In genomic region chr12:117700927-117701326, GRCm38 (mm10) we compare ENCODE assay signal across 27 mouse cellular contexts.
"Had no signal": no experiment of that assay in that cellular context is flagged by ENCODE, and none has a peak within 500 bp of the region (broad histone marks: within the 10 kb centered on the region; RNA-seq: fewer than 3 reads in every experiment).

No protein-coding gene starts in this region.

- H3K36me3 ChIP-seq: embryonic facial prominence, embryonic 10.5 days; embryonic facial prominence, embryonic 12.5 days; embryonic facial prominence, embryonic 13.5 days; embryonic facial prominence, embryonic 15.5 days; forebrain, embryonic 10.5 days; forebrain, embryonic 12.5 days; forebrain, embryonic 15.5 days had no signal

- ATAC-seq: forebrain, embryonic 13.5 days; forebrain, embryonic 14.5 days had no signal

- H3K27me3 ChIP-seq: embryonic facial prominence, embryonic 12.5 days; embryonic facial prominence, embryonic 13.5 days; embryonic facial prominence, embryonic 15.5 days; forebrain, embryonic 12.5 days; forebrain, embryonic 13.5 days; forebrain, embryonic 15.5 days had no signal

- H3K27ac ChIP-seq: embryonic facial prominence, embryonic 10.5 days; embryonic facial prominence, embryonic 12.5 days; embryonic facial prominence, embryonic 13.5 days; embryonic facial prominence, embryonic 15.5 days; forebrain, embryonic 10.5 days; forebrain, embryonic 12.5 days; forebrain, embryonic 13.5 days; forebrain, embryonic 15.5 days; gastrocnemius, adult 2 months had no signal

- H3K4me3 ChIP-seq: embryonic facial prominence, embryonic 10.5 days; embryonic facial prominence, embryonic 12.5 days; embryonic facial prominence, embryonic 13.5 days; embryonic facial prominence, embryonic 15.5 days; erythroblast, embryonic 14.5 days; forebrain, embryonic 10.5 days; forebrain, embryonic 12.5 days; forebrain, embryonic 13.5 days; forebrain, embryonic 15.5 days; gastrocnemius, adult 2 months had no signal

- DNase-seq: cerebellum, adult 18-20 months; cerebellum, adult 2 months; cerebellum, adult 8-10 months; cerebellum, adult 9-10 months; cerebellum, adult 9-11 months; cerebellum, postnatal 10 days; cerebellum, postnatal 14 days; cerebellum, postnatal 25 days; cerebellum, postnatal 36 days; embryo, embryonic 11 days; forebrain, postnatal 0 days; gastrocnemius, adult 2 months; gastrocnemius, postnatal 10 days; gastrocnemius, postnatal 14 days; gastrocnemius, postnatal 25 days; gastrocnemius, postnatal 36 days; heart, adult 18-20 months had no signal

- H3K9me3 ChIP-seq: embryonic facial prominence, embryonic 10.5 days; embryonic facial prominence, embryonic 12.5 days; embryonic facial prominence, embryonic 13.5 days; embryonic facial prominence, embryonic 15.5 days; forebrain, embryonic 10.5 days; forebrain, embryonic 12.5 days; forebrain, embryonic 13.5 days; forebrain, embryonic 15.5 days had no signal

- H3K4me1 ChIP-seq: embryonic facial prominence, embryonic 10.5 days; embryonic facial prominence, embryonic 15.5 days had no signal

- H3K9ac ChIP-seq: embryonic facial prominence, embryonic 12.5 days; embryonic facial prominence, embryonic 13.5 days; embryonic facial prominence, embryonic 15.5 days; forebrain, embryonic 12.5 days; forebrain, embryonic 13.5 days; forebrain, embryonic 15.5 days; forebrain, postnatal 0 days had no signal

- H3K4me2 ChIP-seq: embryonic facial prominence, embryonic 12.5 days; embryonic facial prominence, embryonic 13.5 days; embryonic facial prominence, embryonic 15.5 days; forebrain, embryonic 12.5 days; forebrain, embryonic 13.5 days; forebrain, embryonic 15.5 days had no signal
